Mouse (Mus musculus) G1E-ER4 (cell line): ENCODE measurements around the gene Pam16. TPM values are rescaled to one million over a fixed set of nuclear protein-coding genes. Genes with fewer than 3 reads are reported as not detected.

Experiments
- GATA1 ChIP-seq: IDR thresholded peaks from one replicate; pipeline ENCODE4 v1.8.0; 2012; ENCODE audit warnings: low read length, inconsistent platforms
- polyA plus RNA-seq: library from polyadenylated mRNA; stranded (reverse); fragments of >175 nt; gene quantifications from 2 replicates; pipeline ENCODE4 v1.2.3, GENCODE M21; 2012

Pam16 gene
- polyA plus RNA-seq: 46.4 and 52.4 TPM in 2 replicates

DNA sequence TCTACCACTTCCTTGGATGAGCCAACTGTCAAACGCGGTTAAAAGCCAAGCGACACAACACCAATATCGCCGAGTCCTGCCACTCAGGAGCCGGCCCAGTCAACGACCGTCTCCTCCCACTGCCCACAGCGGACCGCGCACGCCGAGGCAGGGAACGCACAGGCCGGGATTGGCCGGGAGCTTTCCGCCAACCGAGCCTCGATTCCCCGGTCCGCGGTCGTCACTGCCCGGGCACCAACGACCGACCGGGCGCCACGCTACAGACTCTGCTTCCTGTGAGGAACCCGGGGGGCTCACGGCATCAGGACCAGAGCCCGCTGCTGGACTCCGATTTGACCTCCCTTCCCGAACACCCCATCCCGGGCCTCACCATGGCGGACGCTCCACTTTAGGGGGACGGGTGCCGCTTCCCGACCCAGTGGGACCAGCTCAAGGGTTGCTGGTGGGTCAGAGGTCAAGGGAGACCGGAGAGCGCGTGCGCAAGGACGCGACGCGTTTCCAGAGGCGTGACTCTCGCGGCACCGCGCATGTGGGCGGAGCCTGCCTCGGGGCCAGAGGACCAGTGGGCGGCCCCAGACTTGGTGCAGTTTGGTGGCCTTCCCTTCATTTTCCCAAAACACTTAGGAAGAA lies at the start of gene Pam16:
Pam16 (minus strand) TSS at position 508 of the 630 bp plus-strand sequence.
- TF ChIP-seq GATA1: no peak

DNA sequence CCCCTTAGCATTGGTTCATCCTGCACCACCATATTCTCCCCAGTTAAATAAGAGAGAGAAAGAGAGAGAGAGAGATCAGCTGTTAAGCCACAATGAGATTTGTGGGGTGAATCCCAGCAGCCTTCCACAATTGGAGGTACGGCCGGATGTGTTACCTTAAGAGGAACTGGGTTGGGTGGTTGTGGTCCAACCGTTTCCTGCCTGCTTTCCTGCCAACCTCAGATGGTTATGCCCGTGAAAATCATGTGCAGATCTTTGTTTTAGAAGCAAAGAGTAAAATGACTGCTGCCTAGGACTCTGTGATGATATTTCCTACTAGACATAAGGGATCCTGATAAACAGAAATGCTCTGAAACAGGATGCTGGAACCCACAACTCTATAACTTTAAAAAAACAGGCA lies 49.3 kb upstream of the Pam16 start:
- no peak for TF ChIP-seq GATA1

DNA sequence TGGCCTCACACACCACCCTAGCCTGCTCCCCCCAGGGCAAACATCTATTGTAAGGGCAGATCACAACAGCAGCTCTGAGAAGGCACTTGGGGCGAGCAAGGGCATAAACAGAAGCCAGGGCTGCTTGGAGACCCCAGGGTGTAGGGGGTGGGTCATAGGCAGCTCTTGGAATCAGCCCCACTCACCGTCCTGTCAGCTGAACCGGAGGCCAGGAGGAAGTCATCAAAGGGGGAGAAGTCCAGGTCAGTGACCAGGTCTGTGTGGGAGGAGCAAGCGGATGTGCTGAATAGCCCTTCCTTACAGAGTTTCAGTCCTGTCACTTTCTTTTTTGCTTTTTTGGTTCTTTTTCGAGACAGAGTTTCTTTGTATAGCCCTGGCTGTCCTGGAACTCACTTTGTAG lies 45.5 kb upstream of the Pam16 start:
- no peak for TF ChIP-seq GATA1

DNA sequence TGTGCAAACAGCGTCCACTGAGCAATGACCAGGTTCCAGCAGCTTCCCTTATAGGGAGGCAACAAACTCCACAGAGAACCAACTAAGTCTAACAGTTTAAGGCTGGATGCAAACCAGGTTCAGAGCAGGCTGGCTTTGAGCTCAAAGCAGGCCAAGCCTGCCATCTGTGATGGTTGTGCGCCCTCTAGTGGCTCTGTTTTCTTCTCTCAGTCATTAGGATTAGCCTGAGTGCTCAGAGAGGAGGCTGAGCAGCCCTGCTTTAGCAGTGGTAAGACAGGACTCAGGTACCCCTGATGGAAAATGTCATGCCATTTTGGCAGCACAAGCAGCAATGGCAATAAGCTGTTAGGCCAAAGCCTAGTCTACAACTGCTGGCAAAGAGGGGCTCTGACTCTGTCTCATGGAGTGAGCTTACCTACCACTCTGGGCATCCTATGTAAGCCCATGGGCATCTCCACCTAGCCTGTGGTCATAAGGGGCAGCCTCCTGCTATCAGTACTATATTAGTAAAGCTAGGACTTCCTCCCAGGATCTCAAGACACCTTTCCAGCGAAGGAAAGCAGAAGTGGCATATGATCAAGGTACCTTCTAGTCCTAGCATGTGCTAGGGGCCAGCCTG lies 42.5 kb upstream of the Pam16 start:
- TF ChIP-seq GATA1: no peak

DNA sequence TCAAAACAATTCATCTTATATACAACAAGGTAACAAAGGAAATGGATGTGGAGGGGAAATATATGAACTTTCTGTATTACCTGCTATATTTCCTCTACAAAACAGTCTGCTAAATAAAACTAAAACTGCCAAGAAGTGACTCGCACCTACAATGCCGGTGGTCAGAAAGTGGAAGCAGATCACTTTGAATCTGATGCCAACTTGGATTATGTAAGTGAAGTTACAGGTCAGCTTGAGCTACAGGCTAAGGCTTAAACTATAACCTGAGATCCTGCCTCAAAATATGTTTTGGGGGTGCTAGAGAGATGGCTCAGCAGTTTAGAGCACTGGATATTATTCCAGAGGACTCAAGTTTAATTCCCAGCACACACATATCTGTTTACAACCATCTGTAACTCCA lies 40.9 kb upstream of the Pam16 start:
- no peak for TF ChIP-seq GATA1

DNA sequence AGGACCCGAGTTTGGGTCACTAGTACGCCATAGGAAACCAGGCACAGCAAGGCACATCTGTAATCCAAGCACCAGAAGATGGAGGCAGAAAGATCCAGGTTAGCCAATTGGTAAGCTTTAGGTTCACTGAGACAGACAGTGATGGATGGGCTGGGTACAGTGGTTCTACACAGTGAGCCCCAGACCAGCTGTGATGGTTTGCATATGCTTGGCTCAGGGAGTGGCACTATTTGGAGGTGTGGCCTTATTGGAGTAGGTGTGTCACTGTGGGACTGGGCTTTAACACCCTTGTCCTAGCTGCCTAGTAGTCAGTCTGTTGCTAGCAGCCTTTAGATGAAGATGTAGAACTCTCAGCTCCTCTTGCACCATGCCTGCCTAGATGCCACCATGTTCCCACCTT lies 39.0 kb upstream of the Pam16 start:
- TF ChIP-seq GATA1: no peak

DNA sequence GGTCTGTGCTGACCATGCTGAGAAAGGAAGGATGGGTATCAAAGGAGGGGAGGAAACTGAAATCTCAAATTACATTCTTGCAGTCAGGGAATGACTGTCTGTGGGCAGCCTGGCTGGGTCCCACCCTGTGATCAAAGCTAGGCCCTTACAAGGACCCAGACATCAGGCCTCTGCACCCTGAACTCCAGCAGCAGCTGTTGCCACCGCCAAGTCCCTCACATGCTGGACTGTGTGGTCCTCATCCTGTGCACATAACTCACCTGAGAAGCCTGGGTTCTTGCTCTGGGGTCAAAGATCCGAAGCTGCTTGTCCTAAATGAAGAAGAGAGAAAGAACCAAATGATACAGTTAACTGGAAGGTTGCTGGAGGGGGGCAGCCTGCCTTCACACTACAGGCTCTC lies 36.8 kb upstream of the Pam16 start:
- TF ChIP-seq GATA1: no peak

DNA sequence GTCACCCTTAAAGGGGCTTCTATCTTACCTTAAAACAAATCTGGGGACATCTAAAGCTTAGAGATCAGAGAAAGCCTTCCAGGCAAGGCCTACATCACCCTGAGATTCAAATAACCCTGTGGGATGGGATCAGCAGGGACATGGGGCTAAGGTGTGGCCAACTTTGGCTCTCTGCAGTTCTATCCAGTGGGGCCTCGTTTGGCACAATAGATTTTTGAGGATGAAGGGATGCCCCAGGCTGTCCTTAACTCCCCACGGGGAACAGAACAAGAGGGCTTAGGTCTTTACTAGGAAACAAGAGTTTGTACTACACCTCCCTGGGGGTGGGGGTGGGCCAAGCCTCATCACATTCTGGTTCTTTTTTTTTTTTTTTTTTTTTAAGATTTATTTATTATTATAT lies 34.5 kb upstream of the Pam16 start:
- no peak for TF ChIP-seq GATA1

DNA sequence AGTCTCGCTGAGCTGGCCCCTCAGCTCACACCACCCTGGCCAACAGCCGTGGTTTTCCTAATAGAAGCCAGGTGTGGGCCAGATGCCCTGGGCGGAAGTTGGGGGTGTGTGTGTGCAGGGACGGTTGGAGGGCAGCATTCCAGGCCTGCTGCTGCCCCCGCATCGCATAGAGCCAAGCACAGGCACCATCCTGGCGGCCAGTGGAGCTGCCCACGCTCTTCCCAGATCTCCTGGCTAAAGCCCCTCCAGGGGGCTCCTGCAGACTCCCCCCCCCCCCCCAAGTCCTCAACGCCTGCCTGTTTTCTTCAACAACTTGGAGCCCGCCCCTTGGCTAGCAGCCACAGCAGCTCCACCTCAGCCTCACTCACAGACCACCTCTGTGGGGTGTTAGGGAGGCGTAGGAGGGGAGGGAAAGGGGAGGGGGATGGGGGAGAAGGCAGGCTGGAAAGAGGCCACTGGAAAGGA lies 34.0 kb upstream of the Pam16 start:
- TF ChIP-seq GATA1: no peak

DNA sequence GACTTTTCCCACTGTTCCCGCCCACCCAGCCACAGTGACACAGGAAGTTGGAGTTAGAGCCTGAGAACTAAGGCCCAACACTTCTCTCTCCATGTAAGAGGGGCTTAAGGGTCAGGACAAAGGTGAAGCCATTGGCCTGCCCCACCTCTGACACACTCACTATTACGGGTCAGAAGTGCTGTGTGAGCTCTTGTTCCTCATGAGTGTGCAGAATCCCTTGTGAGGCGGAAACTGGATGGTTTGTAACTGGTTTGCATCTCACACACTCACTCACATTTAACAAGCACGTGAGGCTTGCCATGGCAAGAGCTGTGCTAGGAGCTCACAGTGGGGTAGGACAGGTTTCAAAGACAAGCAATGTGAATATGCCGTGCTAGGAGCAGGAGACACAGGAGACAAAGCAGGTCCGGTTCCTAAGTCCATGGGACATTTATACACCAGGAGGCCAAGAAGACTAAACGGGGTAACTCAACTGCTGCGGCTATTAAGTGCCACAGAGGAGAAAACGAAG lies 31.8 kb upstream of the Pam16 start:
- TF ChIP-seq GATA1: no peak

DNA sequence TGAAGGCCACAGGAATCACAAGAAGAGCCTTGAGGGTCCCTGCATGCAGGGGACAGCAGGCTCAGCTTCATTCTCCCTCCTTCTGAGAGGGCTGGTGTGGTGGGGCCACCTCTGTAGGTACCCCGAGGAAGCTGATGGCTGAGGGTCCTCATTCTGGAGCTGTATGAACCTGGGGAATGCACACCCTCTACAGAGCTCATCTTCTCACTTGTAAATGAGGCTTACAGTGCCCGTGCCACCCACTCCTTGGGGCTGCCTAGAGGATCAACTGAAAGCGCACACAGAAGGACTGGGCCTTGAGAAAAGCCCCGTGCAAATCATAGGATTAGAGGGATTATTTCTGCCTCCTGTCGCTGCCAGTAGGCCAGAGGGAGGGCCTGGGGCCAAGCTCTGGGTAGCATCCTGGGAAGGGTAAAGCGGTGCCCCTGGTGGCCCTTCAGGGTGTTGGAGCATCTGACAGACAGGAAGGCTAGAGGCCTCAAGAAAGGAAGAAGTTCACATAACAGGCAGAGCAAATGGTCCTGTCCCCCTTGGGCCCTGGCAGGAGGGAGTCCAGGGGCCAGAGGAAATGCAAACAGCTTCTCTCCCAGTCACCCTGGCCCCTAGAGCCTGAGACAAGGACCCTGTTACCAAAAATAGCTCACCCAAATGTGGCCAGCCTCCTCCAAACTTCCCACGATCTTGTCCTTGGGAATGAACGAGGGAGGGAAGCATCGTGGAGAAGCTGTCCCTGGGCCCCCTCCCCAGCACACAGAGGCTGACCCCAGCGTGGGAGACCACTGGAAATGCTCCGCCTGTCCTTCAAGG lies 31.2 kb upstream of the Pam16 start:
- no peak for TF ChIP-seq GATA1

DNA sequence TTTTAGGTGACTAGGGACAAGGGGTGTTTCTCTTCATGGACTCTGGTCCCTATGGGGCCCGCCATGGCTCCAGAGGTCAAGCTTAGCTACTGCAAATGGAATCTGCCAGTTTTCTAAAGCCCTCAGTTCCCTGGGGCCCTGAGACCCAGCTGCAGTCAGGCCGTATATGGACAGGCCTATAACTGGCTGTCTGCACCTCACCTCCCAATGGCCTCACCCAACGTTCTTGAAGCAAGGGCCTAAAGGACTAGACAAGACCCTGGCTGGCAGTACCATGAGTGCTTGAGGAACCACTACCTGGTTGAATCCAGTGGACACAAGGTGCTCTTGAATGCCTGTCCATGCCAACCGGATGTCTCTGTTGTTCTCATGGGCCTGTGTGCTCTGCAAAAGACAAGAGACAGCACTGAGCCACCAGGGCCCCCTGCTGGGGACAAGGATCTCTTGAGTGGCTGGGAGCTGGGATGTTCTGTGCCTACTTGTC lies 30.5 kb upstream of the Pam16 start:
- TF ChIP-seq GATA1: no peak

DNA sequence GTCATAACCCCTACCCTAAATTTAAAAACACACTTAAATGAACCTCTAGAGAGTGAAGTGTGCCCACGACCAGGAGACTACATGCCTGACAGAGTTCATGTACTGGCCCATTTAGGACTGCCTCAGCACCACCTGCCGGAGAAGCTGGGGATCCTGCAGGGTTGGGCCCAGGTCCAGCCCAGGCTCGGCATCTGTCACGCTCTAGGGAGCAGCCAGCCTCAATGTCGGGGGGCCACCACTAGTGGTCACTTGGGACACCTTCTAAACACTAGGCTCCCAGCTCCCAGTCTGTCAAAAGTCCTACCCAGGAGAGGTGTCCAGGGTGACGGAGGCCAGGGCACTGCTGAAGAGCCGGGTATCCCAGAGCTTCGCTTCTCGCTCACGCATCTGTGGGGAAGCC lies 29.9 kb upstream of the Pam16 start:
- no peak for TF ChIP-seq GATA1

DNA sequence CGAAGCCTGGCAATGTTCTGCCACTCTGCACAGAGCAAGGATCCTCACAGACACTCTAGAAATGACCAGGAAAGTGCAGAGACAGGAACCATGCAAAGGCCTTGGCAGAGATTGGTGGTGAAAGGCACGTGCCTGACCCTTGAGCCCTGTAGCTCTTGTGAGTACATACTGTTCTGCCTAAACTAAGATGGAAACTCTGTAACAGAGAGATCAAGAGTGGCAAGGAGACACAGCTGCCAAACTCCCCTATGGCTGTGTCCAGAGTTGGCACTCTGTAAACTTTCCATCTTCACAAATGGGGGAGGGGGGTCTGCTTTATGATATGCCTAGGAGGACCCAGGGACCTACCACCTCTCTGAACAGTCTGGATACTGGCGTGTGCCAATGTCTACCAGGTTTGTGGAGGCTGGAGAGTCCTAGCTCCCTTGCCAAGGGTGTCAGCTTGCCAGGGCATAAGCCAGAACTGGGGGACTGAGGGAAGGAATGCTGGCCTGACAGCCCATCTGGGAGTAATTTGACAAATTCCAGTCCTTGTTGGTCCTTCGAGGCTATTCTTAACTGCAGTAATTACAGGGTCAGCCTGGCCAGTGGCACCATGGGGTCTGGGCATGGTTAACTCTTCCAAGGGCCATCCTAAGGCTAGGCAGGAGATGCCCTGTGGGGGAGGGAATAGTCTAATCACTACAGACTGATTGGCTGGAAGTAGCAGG lies 28.1 kb upstream of the Pam16 start:
- no peak for TF ChIP-seq GATA1

DNA sequence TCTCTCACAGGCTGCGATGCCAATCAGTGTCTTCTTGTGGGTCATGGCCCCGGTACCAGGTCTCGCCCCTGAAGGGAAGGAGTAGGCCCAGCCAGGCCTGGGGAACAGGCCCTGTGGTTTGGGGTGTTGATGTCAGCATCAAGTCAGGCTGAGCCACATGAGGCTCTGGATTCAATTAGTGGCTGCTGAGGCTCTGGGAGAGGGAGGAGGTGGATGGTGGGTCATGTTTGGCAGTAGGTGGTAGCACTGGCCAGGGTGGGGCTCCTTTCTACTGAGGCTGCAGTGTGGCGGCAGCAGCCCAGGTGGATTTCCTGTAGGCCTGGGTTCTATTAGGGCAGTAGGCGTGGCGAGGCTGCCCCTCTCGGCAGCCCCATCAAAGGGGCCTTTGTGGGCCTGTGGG lies 26.8 kb upstream of the Pam16 start:
- no peak for TF ChIP-seq GATA1

DNA sequence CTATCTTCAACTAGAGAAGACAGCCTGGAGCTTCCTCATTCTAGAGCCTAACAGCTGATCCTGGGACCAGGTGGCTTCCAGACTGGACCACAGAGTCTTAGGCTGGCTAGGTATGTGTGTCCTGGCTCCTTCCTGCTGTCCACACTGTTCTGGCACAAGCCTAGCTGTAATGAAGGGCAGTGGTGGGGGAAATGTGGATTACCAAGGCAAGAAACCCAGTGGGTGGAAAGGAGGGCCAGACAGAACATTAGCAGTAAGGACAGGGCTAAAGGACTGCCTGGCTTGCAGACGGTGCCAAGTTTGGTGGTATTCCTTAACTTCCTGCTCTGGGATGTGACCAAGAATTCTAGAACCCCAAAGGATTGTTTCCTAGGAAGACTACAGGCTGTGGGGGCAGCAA lies 26.3 kb upstream of the Pam16 start:
- TF ChIP-seq GATA1: no peak

DNA sequence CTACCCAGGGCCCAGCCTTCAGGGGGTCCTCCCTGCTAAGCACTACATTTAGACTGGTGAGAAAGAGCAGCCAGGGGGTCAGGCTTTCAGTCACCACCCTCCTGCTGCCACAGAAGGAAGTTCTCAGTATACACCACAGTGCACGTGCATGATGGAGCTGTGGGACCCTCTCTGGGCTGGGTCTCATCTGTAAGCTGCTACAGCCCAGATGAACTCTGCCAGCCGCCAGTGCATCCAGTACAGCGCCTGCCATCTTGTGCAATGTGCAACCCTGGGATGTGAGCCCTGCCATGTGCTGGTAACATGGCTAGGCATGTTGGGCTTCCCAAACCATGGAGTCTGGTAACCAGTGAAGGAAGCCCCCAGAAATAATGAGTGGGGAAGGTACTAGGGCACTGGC lies 25.4 kb upstream of the Pam16 start:
- TF ChIP-seq GATA1: no peak
